Mouse (Mus musculus): ENCODE measurements around the gene Kif18b. TPM values are rescaled to one million over a fixed set of nuclear protein-coding genes. Genes with fewer than 3 reads are reported as not detected.
A peak's percentile ranks its signal among the peaks of the same experiment; 100 is the strongest.

Gene Kif18b
- polyA plus RNA-seq, 1 experiment, result 44.9 TPM

- no peaks in the 10 kb centered on the region for H3K79me3 ChIP-seq (ENCODE audit: low read depth)
- no peak overlapping the region for H3K4me3 ChIP-seq (ENCODE audit: insufficient read depth, poor library complexity, severe bottlenecking)
- H3K27me3 ChIP-seq (ENCODE audit: control insufficient read depth, insufficient read depth, insufficient read length), result no peaks in the 10 kb centered on the region
Observed at GRCm38 (mm10) chr11:102963246-102963854, 38.4 kb upstream of the Kif18b start.

GRCm38 (mm10) chr11:102962861-102963245 is 37.9 kb upstream of the Kif18b start:
- H3K36me3 ChIP-seq (ENCODE audit: control insufficient read depth, insufficient read depth), result no peaks in the 10 kb centered on the region
- H3K79me2 ChIP-seq (ENCODE audit: control insufficient read depth, insufficient read depth), result no peaks in the 10 kb centered on the region
- no peak overlapping the region for H3K4me3 ChIP-seq (ENCODE audit: insufficient read depth, poor library complexity, severe bottlenecking)
- H3ac ChIP-seq (ENCODE audit: control insufficient read depth, insufficient read length, low read depth), result no peak overlapping the region
- H3K79me3 ChIP-seq (ENCODE audit: low read depth), result no peaks in the 10 kb centered on the region
- no peaks in the 10 kb centered on the region for H3K27me3 ChIP-seq (ENCODE audit: control insufficient read depth, insufficient read depth, insufficient read length)
- TF ChIP-seq MAX (IDR thresholded peaks at IDR 0.05), result no peak
- TF ChIP-seq MYOD1 (IDR thresholded peaks at IDR 0.05; ENCODE audit: control insufficient read depth, insufficient read length, low read depth), result no peak
- TF ChIP-seq USF1 (IDR thresholded peaks at IDR 0.05; ENCODE audit: low read depth), result no peak
- TF ChIP-seq CEBPB (IDR thresholded peaks at IDR 0.05; ENCODE audit: low read depth), result no peak

More at GRCm38 (mm10) chr11:102963246-102963854, 38.4 kb upstream of the Kif18b start:
- H3ac ChIP-seq (ENCODE audit: control insufficient read depth, insufficient read length, low read depth), result no peak overlapping the region
- TF ChIP-seq MYOD1 (IDR thresholded peaks at IDR 0.05; ENCODE audit: control insufficient read depth, insufficient read length, low read depth) (no peak), MAX (IDR thresholded peaks at IDR 0.05) (no peak), CEBPB (IDR thresholded peaks at IDR 0.05; ENCODE audit: low read depth) (no peak), CTCF (IDR thresholded peaks at IDR 0.05; ENCODE audit: control insufficient read depth, insufficient read depth, insufficient read length) (no peak), MYOG (IDR thresholded peaks at IDR 0.05; ENCODE audit: control insufficient read depth, extremely low read depth, insufficient read length) (no peak), USF1 (IDR thresholded peaks at IDR 0.05; ENCODE audit: low read depth) (no peak), FOSL1 (IDR thresholded peaks at IDR 0.05; ENCODE audit: insufficient read depth, low read length, poor library complexity, severe bottlenecking) (no peak)
- H3K79me2 ChIP-seq (ENCODE audit: control insufficient read depth, insufficient read depth), result no peaks in the 10 kb centered on the region
- H3K36me3 ChIP-seq (ENCODE audit: control insufficient read depth, insufficient read depth), result no peaks in the 10 kb centered on the region

GRCm38 (mm10) chr11:102961082-102961481 is 36.2 kb upstream of the Kif18b start:
- TF ChIP-seq FOSL1 (IDR thresholded peaks at IDR 0.05; ENCODE audit: insufficient read depth, low read length, poor library complexity, severe bottlenecking), result no peak
- no peaks in the 10 kb centered on the region for H3K79me2 ChIP-seq (ENCODE audit: control insufficient read depth, insufficient read depth)
- H3ac ChIP-seq (ENCODE audit: control insufficient read depth, insufficient read length, low read depth), result no peak overlapping the region
- no peaks in the 10 kb centered on the region for H3K36me3 ChIP-seq (ENCODE audit: control insufficient read depth, insufficient read depth)
- no peak overlapping the region for H3K4me3 ChIP-seq (ENCODE audit: insufficient read depth, poor library complexity, severe bottlenecking)
- no peaks in the 10 kb centered on the region for H3K79me3 ChIP-seq (ENCODE audit: low read depth)
- no peaks in the 10 kb centered on the region for H3K27me3 ChIP-seq (ENCODE audit: control insufficient read depth, insufficient read depth, insufficient read length)

- no peak overlapping the region for H3K4me3 ChIP-seq (ENCODE audit: insufficient read depth, poor library complexity, severe bottlenecking)
- no peak overlapping the region for H3ac ChIP-seq (ENCODE audit: control insufficient read depth, insufficient read length, low read depth)
- no peaks in the 10 kb centered on the region for H3K79me3 ChIP-seq (ENCODE audit: low read depth)
- H3K27me3 ChIP-seq (ENCODE audit: control insufficient read depth, insufficient read depth, insufficient read length), result no peaks in the 10 kb centered on the region
- H3K36me3 ChIP-seq (ENCODE audit: control insufficient read depth, insufficient read depth), result no peaks in the 10 kb centered on the region
- H3K79me2 ChIP-seq (ENCODE audit: control insufficient read depth, insufficient read depth), result no peaks in the 10 kb centered on the region
- TF ChIP-seq MYOD1 (IDR thresholded peaks at IDR 0.05; ENCODE audit: control insufficient read depth, insufficient read length, low read depth) (no peak), CEBPB (IDR thresholded peaks at IDR 0.05; ENCODE audit: low read depth) (no peak), MYOG (IDR thresholded peaks at IDR 0.05; ENCODE audit: control insufficient read depth, extremely low read depth, insufficient read length) (no peak), USF1 (IDR thresholded peaks at IDR 0.05; ENCODE audit: low read depth) (no peak)
Observed at GRCm38 (mm10) chr11:102958870-102959269, 33.9 kb upstream of the Kif18b start.

- Histone ChIP-seq H3K27me3 (ENCODE audit: control insufficient read depth, insufficient read depth, insufficient read length) (no peaks in the 10 kb centered on the region), H3K79me3 (ENCODE audit: low read depth) (no peaks in the 10 kb centered on the region)
- TF ChIP-seq FOSL1 (IDR thresholded peaks at IDR 0.05; ENCODE audit: insufficient read depth, low read length, poor library complexity, severe bottlenecking) (peak; percentile 14), CEBPB (IDR thresholded peaks at IDR 0.05; ENCODE audit: low read depth) (no peak), MYOD1 (IDR thresholded peaks at IDR 0.05; ENCODE audit: control insufficient read depth, insufficient read length, low read depth) (no peak), MAX (IDR thresholded peaks at IDR 0.05) (no peak), MYOG (IDR thresholded peaks at IDR 0.05; ENCODE audit: control insufficient read depth, extremely low read depth, insufficient read length) (no peak), USF1 (IDR thresholded peaks at IDR 0.05; ENCODE audit: low read depth) (no peak), CTCF (IDR thresholded peaks at IDR 0.05; ENCODE audit: control insufficient read depth, insufficient read depth, insufficient read length) (no peak)
Observed at GRCm38 (mm10) chr11:102958431-102958830, 33.5 kb upstream of the Kif18b start.

GRCm38 (mm10) chr11:102957692-102958091 is 32.8 kb upstream of the Kif18b start:
- Histone ChIP-seq H3K4me3 (ENCODE audit: insufficient read depth, poor library complexity, severe bottlenecking) (no peak overlapping the region), H3K79me2 (ENCODE audit: control insufficient read depth, insufficient read depth) (no peaks in the 10 kb centered on the region), H3ac (ENCODE audit: control insufficient read depth, insufficient read length, low read depth) (no peak overlapping the region), H3K27me3 (ENCODE audit: control insufficient read depth, insufficient read depth, insufficient read length) (peaks cover 2% of the 10 kb centered on the region), H3K36me3 (ENCODE audit: control insufficient read depth, insufficient read depth) (no peaks in the 10 kb centered on the region), H3K79me3 (ENCODE audit: low read depth) (no peaks in the 10 kb centered on the region)
- no peak for TF ChIP-seq MAX (IDR thresholded peaks at IDR 0.05)
- no peak for TF ChIP-seq MYOD1 (IDR thresholded peaks at IDR 0.05; ENCODE audit: control insufficient read depth, insufficient read length, low read depth)
- no peak for TF ChIP-seq CEBPB (IDR thresholded peaks at IDR 0.05; ENCODE audit: low read depth)
- TF ChIP-seq MYOG (IDR thresholded peaks at IDR 0.05; ENCODE audit: control insufficient read depth, extremely low read depth, insufficient read length), result no peak
- TF ChIP-seq FOSL1 (IDR thresholded peaks at IDR 0.05; ENCODE audit: insufficient read depth, low read length, poor library complexity, severe bottlenecking), result no peak
- no peak for TF ChIP-seq CTCF (IDR thresholded peaks at IDR 0.05; ENCODE audit: control insufficient read depth, insufficient read depth, insufficient read length)
- no peak for TF ChIP-seq USF1 (IDR thresholded peaks at IDR 0.05; ENCODE audit: low read depth)

More at GRCm38 (mm10) chr11:102958431-102958830, 33.5 kb upstream of the Kif18b start:
- Histone ChIP-seq H3K36me3 (ENCODE audit: control insufficient read depth, insufficient read depth) (no peaks in the 10 kb centered on the region), H3K4me3 (ENCODE audit: insufficient read depth, poor library complexity, severe bottlenecking) (no peak overlapping the region), H3K79me2 (ENCODE audit: control insufficient read depth, insufficient read depth) (no peaks in the 10 kb centered on the region), H3ac (ENCODE audit: control insufficient read depth, insufficient read length, low read depth) (no peak overlapping the region)

Measured in C2C12 (cell line).